Mouse (Mus musculus): ENCODE results near the gene Ppt1. TPM values are rescaled to one million over a fixed set of nuclear protein-coding genes. Genes with fewer than 3 reads are reported as not detected.

Ppt1 gene
- polyA plus RNA-seq, 1 experiment, result 0.14 TPM

DNA sequence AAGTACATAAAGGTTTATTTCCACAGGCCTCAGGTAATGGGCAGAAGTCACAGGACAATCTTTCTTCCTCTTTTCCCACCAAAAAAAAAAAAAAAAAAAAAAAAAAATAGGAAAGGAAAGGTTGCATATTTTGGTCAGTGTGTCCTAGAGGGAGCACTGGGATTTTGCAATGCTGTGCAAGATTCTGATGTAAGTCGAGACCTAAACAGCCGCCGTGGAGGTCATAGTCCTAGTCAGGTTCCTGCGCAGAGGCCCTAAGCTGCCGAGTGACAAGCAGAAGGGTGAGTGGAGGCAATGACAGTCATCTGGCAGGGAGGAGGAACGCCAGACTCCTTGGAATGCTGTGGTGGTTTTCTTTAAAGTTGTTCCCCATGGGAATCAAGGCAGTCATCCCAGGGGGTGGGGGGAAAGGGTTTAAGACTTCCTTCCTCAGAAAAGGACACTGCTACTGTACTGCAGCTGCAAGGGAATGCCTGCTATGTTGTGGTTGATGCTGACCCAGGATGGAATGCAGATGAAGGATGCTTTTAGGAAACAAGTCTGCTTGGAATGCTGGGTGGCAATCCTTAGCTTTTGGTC is 23.1 kb downstream of the Ppt1 start:
- H3K9me3 ChIP-seq (ENCODE audit: control insufficient read depth, low read length), result no peaks in the 10 kb centered on the region
- peaks cover 81% of the 10 kb centered on the region for H3K36me3 ChIP-seq (ENCODE audit: control insufficient read depth)
- no peak overlapping the region for H3K4me3 ChIP-seq (replicated peaks)
- H3K4me1 ChIP-seq (ENCODE audit: control insufficient read depth), result no peaks in the 10 kb centered on the region
- no peaks in the 10 kb centered on the region for H3K27me3 ChIP-seq (ENCODE audit: control insufficient read depth)
- TF ChIP-seq TAL1 (IDR thresholded peaks at IDR 0.05; ENCODE audit: low read length) (no peak), GATA1 (IDR thresholded peaks at IDR 0.05; ENCODE audit: low read length) (no peak)

DNA sequence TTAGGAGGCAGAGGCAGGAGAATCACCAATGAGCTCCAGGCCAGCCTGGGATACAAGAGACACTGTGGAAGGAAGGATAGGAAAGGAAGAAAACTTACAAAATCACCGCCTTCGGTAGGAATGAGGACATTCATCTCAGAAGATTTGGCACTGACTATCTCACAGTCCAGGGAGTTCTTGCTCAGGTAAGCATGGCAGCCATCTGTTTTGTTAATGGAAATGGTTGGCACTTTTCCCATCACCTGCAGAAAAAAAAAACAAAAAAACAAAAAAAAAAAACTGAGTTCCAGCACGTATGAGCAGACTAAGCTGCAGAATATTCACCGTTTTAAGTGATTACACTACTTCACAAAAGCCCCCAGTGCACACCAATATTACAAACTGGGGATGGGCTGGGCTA is 25.8 kb downstream of the Ppt1 start:
- Histone ChIP-seq H3K36me3 (ENCODE audit: control insufficient read depth) (peaks cover 89% of the 10 kb centered on the region), H3K4me1 (ENCODE audit: control insufficient read depth) (no peaks in the 10 kb centered on the region), H3K4me3 (replicated peaks) (no peak overlapping the region), H3K27me3 (ENCODE audit: control insufficient read depth) (no peaks in the 10 kb centered on the region), H3K9me3 (ENCODE audit: control insufficient read depth, low read length) (no peaks in the 10 kb centered on the region)
- TF ChIP-seq TAL1 (IDR thresholded peaks at IDR 0.05; ENCODE audit: low read length) (no peak), GATA1 (IDR thresholded peaks at IDR 0.05; ENCODE audit: low read length) (no peak)

DNA sequence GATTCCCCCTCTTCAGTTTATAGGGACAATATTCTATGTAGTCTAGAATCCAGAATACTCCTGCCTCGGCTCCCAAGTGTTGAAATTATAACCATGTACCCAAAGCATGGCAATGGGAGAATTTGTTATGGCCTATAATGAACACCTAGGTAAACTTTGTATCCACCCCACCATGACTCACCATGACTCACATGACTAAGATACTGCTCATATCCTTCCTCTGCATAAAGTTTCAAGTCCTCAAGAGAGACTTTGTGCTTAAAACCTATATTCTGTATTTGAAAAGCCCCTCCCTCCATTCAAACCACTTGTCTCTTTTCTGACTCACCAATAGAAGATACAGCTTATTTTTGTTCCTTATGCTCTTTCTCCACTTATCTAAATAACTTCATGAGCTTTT is 32.0 kb downstream of the Ppt1 start:
- Histone ChIP-seq H3K9me3 (ENCODE audit: control insufficient read depth, low read length) (no peaks in the 10 kb centered on the region), H3K36me3 (ENCODE audit: control insufficient read depth) (peaks cover 87% of the 10 kb centered on the region), H3K4me1 (ENCODE audit: control insufficient read depth) (peaks cover 11% of the 10 kb centered on the region), H3K4me3 (replicated peaks) (no peak overlapping the region), H3K27me3 (ENCODE audit: control insufficient read depth) (no peaks in the 10 kb centered on the region)
- TF ChIP-seq TAL1 (IDR thresholded peaks at IDR 0.05; ENCODE audit: low read length) (no peak), GATA1 (IDR thresholded peaks at IDR 0.05; ENCODE audit: low read length) (no peak)

DNA sequence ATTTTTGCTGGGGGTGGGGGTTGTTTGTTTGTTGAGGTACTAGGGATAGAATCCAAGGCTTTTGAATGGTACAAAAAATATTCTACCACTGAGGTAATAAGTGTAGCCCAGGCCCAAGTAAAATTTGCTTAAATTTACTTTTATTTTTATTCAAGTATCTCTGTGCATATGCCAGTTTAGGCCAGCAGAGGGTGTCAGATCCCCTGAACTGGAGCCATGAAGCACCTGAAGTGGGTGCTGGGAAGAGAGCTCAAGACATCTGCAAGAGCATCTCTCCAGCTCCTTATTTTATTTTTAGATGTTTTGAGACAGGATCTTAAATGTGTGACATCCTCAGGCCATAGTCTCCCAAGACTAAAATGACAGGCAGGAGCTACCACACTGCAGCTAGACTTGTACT is 34.0 kb downstream of the Ppt1 start:
- Histone ChIP-seq H3K36me3 (ENCODE audit: control insufficient read depth) (peaks cover 67% of the 10 kb centered on the region), H3K27me3 (ENCODE audit: control insufficient read depth) (no peaks in the 10 kb centered on the region), H3K4me1 (ENCODE audit: control insufficient read depth) (peaks cover 26% of the 10 kb centered on the region), H3K9me3 (ENCODE audit: control insufficient read depth, low read length) (no peaks in the 10 kb centered on the region), H3K4me3 (replicated peaks) (no peak overlapping the region)
- no peak for TF ChIP-seq GATA1 (IDR thresholded peaks at IDR 0.05; ENCODE audit: low read length)
- TF ChIP-seq TAL1 (IDR thresholded peaks at IDR 0.05; ENCODE audit: low read length), result no peak

DNA sequence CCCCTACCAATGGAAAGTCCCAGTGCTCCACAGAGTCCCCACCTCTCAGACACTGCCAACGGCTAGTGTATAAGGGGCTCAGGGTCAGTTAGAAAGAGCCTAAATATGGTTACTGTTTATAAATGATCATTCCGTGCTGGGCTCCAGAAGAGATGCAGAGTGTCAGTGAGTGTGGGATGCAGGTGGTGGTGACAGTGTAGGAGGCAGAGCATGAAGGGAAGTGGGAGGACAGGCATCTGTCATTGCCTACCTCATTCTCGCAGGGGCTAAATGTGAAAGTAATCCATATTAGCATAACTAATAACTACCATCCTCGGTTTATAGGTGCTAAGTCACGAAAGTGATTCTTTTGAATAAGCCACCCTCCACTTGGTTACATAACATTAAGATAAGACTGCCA is 34.7 kb downstream of the Ppt1 start:
- H3K4me1 ChIP-seq (ENCODE audit: control insufficient read depth), result peaks cover 29% of the 10 kb centered on the region

DNA sequence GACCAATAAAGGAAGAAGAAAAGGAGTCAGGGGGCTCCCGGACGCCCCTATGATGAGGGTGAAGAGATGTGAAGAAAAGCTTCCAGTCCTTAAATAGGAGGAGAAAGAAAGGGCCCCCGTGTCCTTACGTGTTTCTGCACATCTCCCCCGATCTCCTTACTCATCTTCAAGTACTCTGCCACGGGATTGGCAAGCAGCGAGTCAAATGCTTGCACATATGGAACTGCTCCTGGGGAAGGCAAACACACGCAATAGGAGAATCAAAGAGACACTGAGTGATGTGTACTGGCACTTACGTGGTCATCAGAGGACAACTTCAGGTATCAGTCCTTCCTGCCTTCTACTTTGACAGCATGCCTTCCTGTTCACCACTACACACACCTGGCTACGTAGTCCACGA is 35.2 kb downstream of the Ppt1 start:
- no peaks in the 10 kb centered on the region for H3K27me3 ChIP-seq (ENCODE audit: control insufficient read depth)
- H3K4me1 ChIP-seq (ENCODE audit: control insufficient read depth), result peaks cover 29% of the 10 kb centered on the region
- TF ChIP-seq TAL1 (IDR thresholded peaks at IDR 0.05; ENCODE audit: low read length), result no peak
- no peak for TF ChIP-seq GATA1 (IDR thresholded peaks at IDR 0.05; ENCODE audit: low read length)

More for the DNA sequence above, 34.7 kb downstream of the Ppt1 start:
- H3K27me3 ChIP-seq (ENCODE audit: control insufficient read depth), result no peaks in the 10 kb centered on the region
- H3K9me3 ChIP-seq (ENCODE audit: control insufficient read depth, low read length), result no peaks in the 10 kb centered on the region
- no peak overlapping the region for H3K4me3 ChIP-seq (replicated peaks)
- TF ChIP-seq GATA1 (IDR thresholded peaks at IDR 0.05; ENCODE audit: low read length) (no peak), TAL1 (IDR thresholded peaks at IDR 0.05; ENCODE audit: low read length) (no peak)
- peaks cover 60% of the 10 kb centered on the region for H3K36me3 ChIP-seq (ENCODE audit: control insufficient read depth)

DNA sequence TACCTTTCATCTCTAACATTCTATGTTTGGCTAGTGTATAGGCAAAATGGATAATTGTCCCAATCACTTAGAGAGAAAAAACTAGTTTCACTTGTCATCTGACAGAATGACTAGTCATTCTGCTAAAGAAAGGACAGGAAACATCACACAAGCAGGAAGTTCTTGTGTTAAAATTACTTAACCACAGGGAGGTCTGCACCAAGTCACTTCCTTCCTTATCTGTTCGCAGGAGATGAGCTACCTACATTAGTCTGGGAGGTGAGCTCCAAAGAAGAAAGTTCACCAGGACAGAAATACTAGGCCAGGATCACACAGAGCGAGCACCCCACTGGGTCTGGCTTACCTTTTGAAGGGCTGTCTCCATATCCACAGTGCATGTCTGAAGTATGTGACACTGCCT is 35.9 kb downstream of the Ppt1 start:
- Histone ChIP-seq H3K36me3 (ENCODE audit: control insufficient read depth) (peaks cover 50% of the 10 kb centered on the region), H3K4me3 (replicated peaks) (no peak overlapping the region), H3K4me1 (ENCODE audit: control insufficient read depth) (peaks cover 29% of the 10 kb centered on the region), H3K27me3 (ENCODE audit: control insufficient read depth) (no peaks in the 10 kb centered on the region), H3K9me3 (ENCODE audit: control insufficient read depth, low read length) (no peaks in the 10 kb centered on the region)
- TF ChIP-seq GATA1 (IDR thresholded peaks at IDR 0.05; ENCODE audit: low read length) (no peak), TAL1 (IDR thresholded peaks at IDR 0.05; ENCODE audit: low read length) (no peak)

More for the DNA sequence above, 35.2 kb downstream of the Ppt1 start:
- Histone ChIP-seq H3K36me3 (ENCODE audit: control insufficient read depth) (peaks cover 55% of the 10 kb centered on the region), H3K4me3 (replicated peaks) (no peak overlapping the region), H3K9me3 (ENCODE audit: control insufficient read depth, low read length) (no peaks in the 10 kb centered on the region)

DNA sequence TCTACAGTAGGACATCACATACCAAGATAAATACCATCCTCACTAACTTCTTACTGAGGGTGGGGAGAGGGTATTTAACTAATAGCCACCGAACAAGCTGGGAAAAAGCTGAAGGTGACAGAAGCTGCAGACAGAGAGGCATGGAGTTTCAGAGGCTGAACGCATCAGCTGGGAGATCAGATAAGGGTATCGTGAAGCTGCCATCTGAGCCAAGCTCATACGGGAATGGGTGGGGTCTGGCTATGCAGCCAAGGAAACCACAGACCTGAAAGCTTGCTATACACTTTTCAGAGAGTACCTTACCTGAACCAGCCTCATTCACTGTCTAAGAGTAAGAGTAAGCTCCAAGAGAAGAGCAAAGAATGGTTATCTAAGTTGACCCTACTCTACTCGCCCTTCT is 37.0 kb downstream of the Ppt1 start:
- no peaks in the 10 kb centered on the region for H3K9me3 ChIP-seq (ENCODE audit: control insufficient read depth, low read length)
- H3K4me3 ChIP-seq (replicated peaks), result peak overlapping the region; percentile 19
- H3K36me3 ChIP-seq (ENCODE audit: control insufficient read depth), result peaks cover 43% of the 10 kb centered on the region
- TF ChIP-seq TAL1 (IDR thresholded peaks at IDR 0.05; ENCODE audit: low read length) (no peak), GATA1 (IDR thresholded peaks at IDR 0.05; ENCODE audit: low read length) (peak; percentile 87)
- H3K4me1 ChIP-seq (ENCODE audit: control insufficient read depth), result peaks cover 29% of the 10 kb centered on the region
- no peaks in the 10 kb centered on the region for H3K27me3 ChIP-seq (ENCODE audit: control insufficient read depth)

DNA sequence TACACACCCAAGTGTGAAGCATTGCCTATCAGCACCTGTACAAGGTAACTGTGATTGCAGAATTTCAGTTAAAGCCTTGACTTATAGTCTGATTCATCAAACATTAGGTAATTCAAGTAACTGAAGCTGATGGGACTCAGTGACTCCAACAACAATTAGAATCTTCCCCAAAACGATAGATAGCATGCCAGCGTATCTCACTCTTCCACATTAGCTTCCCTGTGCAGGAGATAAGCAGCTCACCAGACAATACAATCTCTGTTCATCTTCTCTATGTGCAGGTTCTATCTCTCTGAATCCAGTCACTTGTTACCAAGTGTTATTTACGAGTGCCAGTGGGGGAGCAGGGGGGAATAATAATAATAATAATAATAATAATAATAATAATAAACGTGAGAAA is 37.5 kb downstream of the Ppt1 start:
- H3K4me3 ChIP-seq (replicated peaks), result no peak overlapping the region
- no peaks in the 10 kb centered on the region for H3K27me3 ChIP-seq (ENCODE audit: control insufficient read depth)
- H3K4me1 ChIP-seq (ENCODE audit: control insufficient read depth), result peaks cover 31% of the 10 kb centered on the region
- H3K9me3 ChIP-seq (ENCODE audit: control insufficient read depth, low read length), result no peaks in the 10 kb centered on the region
- TF ChIP-seq TAL1 (IDR thresholded peaks at IDR 0.05; ENCODE audit: low read length), result no peak
- TF ChIP-seq GATA1 (IDR thresholded peaks at IDR 0.05; ENCODE audit: low read length), result no peak
- H3K36me3 ChIP-seq (ENCODE audit: control insufficient read depth), result peaks cover 38% of the 10 kb centered on the region

Data from erythroblast, embryonic 14.5 days (primary cell).